Mouse (Mus musculus) heart, adult 18-20 months (tissue): Measurements from ENCODE around the gene Tenm2. TPM values are rescaled to one million over a fixed set of nuclear protein-coding genes. Genes with fewer than 3 reads are reported as not detected.
A peak's percentile ranks its signal among the peaks of the same experiment; 100 is the strongest.

Experiments used
- DNase-seq, 2 experiments: peaks; one replicate each; pipeline ENCODE4 v3.0.0; 2021 to 2022; ENCODE audit warnings: mixed read lengths in 1 of 2
- total RNA-seq, 2 experiments: library from RNA; stranded (reverse); gene quantifications; 2 replicates each; pipeline ENCODE4 v1.2.3; 2021

Gene Tenm2
- total RNA-seq, 2 experiments from 2014 or later = 0.17 to 0.21 TPM

DNA sequence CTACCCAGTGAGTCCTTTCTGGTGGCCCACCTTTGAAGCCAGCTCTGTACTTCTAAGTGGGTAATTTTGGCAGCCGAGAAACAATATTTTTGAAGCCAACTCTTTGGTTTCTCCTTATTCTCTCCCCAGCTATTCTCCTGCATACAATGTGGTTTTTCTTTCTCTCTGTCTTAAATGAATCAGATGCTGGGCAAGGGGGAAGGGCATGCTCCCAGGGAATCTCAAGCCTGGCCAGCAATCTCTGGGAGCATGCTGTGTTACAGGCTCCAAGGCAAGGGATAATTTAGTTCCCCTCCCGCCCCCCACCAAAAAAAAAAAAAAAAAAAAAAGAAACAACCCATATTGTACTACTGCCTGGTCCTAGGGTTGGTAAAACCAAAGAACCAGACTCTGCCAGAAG is 1112.5 kb downstream of the Tenm2 start:
- no peak for DNase-seq

DNA sequence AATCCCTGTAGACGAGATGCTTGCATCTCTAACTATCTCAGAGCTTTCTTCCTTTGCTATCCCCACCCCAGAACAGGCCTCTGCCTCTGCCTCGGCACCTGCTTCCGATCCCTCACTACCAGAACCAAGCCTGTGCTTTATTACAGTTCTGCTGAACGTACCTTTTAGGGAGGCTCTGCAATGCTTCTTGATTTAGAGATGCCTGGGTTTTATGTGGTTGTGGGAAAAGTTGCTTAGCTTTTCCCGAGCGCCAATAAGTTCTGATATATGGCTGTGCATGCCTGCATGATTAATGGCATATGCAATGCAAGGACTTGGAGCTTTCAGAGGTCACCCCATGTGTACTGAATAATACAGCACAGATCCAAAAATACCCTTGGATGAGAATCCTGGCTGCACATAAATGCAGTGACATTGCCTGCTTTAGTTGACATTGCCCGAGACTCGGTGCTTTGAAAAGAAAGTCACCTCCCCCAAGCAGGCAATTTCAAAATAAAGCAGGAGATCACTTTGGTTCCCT is 1114.3 kb downstream of the Tenm2 start:
- peak; percentile 9 to 49 for DNase-seq

GRCm38 (mm10) chr11:36120591-36121409 is 1115.0 kb downstream of the Tenm2 start:
- DNase-seq = no peak

- DNase-seq = no peak
These were observed 1122.4 kb downstream of the Tenm2 start for GRCm38 (mm10) chr11:36113326-36113725.

- no peak for DNase-seq
These were observed 1126.6 kb downstream of the Tenm2 start for GRCm38 (mm10) chr11:36108970-36109731.

GRCm38 (mm10) chr11:36107840-36108239 is 1127.9 kb downstream of the Tenm2 start:
- DNase-seq = no peak

DNA sequence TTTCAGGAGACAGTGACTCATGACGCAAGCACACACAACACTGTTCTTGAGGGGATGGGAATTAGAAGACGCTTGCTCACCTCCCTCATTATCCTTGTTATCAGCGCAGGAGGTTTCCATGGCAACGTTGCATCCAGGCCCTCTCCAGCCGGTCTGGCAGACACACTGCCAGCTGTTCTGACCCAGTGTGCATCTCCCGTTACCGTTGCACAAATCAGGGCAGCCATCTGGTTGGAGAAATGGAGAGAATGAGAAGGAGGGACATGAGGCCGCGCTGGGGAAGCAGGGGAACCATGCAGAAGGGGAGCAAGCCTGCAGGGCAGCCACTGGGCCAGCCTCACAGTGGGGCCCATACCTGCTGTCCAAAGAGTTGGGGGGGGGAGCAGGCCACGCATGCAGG is 1129.1 kb downstream of the Tenm2 start:
- DNase-seq = no peak

GRCm38 (mm10) chr11:36103556-36103955 is 1132.2 kb downstream of the Tenm2 start:
- no peak for DNase-seq

GRCm38 (mm10) chr11:36096219-36096618 is 1139.5 kb downstream of the Tenm2 start:
- peak; percentile 7 to 12 for DNase-seq

DNA sequence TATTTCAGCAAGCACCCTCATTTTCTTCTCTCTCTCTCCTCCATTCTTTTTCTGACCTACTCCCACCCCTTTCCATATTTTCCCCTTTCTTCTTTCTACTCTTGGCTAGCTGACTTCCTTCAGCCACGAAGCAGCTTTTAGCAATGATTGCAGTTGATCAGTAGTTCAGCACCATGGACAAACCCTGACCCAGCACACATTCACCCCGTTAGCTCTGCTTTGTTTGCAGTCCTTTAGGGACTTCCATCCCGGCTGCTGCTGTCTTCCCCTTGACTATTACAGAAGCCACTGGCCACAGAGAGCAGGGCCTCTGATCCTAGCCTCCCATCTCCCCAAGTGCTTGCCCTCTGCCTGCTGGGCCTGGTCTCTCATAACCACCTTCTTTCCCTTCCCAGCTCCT is 1145.6 kb downstream of the Tenm2 start:
- DNase-seq = no peak

DNA sequence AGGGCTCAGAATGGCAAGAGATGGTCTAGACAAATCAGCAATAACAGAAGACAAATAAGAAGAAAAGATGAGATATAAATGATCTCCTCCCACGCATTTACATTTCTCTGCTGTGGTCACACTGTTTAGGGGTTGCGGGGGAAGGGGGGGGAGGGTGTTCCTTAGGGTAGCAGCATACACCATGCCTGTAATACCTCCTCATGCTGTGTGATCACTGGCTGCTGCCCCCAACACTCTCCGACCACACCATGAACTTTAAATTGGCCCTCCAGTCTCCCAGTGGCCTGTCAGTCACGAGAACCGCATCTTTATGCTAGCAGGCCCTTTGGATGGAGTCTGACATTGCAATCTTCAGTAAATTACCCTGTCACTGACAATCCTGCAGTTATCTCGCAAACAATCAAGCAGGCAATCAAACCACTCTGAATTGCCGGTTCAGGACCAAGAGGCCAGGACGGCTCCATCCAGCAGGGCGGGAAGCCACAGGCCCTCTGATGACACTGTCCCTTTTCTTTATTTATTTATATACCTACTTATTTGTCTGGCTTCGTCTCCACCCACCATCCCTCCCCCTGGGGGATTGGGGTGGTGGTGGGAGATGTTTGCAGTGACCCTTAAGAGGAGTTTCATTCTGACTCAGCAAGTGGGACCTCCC is 1154.2 kb downstream of the Tenm2 start:
- no peak for DNase-seq

DNA sequence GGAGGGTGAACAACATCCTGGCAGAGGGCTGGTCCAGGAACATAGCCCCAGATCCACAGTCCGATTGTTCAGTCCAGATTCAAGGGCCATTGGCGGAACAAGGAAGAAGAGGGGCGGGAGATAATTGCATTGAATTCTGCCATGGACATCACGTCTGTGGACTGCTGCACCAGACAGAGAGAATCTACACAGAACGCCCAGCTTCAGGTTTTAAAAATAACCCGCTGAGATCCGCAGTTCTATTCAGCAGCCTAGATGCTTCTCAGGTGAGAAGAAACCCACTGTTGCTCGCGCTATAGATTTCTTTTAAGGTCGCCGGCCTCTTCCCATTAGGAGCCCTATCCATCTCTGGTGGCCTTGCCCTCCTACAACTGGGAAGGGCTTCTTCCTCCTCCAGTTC is 1155.0 kb downstream of the Tenm2 start:
- DNase-seq = no peak

DNA sequence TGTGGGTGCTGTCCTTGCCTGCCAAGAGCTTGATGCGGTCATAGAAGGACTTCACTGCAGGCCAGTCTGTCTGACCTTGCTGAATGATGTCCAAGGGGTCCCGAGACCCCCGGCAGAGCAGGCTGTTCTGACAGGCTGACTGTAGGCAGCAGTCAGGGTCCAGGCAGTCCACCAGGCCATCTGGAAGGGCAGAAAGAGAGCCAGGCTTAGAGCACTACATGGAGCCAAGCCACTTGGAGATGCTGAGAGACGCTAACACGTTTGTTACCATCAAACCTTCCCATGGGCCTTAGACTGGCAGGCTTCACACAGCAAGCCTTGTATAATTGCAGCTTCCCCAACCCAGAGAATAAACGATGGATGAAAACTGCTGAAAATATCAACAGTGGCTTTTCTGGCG is 1157.4 kb downstream of the Tenm2 start:
- no peak for DNase-seq

DNA sequence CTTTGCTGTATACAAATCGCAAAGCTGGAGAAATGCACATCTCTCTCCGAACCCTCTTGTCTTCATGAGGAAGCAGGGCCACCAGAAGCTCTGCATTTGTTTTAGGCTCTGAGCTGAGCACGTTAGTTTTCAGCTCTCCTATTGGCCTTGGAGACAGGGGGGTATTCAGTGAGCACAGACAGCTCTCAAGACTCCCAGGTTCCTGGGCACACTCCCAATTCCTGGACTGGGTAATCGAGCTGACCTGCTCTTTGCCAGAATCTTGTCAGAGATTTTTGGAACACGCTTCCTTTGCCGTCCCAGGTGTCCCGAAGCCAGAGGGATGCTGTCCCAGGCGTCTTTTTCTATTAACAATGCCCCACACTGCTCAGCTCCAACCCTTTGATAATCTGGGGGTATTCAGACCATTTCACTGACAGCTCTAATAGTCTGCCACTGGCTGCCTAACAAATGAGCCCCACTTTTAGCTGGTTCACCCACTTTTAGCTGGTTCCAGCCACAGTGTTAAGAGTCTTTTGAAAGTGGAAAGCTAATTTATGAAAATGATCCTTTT is 1161.7 kb downstream of the Tenm2 start:
- no peak for DNase-seq

DNA sequence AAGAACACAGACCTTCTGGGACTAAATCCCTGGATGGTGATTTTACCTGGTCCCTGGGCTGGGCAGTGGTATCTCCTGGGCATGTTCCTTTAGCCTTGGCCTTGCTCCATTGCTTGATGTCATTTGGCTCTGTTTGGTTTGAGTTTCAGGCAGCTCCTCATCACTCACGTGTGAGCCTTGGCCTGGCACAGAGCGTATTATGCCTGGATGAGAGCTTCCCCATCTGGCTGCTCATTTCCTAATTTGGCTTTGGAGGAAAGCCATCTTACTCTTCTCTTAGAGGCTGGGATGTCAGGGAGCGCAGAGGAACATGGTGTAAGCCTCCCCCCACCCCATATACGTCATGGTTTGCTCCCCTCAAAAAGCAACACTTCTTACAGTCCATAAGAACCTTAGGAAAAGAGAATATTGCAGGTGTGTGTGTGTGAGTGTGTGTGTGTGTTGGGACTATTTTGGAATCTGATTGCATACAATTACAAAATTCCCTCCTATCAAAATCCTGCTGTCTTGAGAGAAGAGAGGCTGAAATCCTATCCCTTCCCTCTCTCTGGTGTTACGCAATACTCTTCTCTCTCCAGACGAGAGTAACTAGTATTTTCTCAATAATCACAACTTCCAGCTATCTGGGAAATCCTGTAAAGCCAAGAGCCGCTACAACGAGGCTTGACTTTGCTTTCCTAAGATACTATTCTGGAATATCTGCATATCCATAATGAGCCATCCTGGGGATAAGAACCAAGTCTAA is 1162.5 kb downstream of the Tenm2 start:
- peak; percentile 8 to 14 for DNase-seq

GRCm38 (mm10) chr11:36072646-36073045 is 1163.1 kb downstream of the Tenm2 start:
- DNase-seq = no peak

DNA sequence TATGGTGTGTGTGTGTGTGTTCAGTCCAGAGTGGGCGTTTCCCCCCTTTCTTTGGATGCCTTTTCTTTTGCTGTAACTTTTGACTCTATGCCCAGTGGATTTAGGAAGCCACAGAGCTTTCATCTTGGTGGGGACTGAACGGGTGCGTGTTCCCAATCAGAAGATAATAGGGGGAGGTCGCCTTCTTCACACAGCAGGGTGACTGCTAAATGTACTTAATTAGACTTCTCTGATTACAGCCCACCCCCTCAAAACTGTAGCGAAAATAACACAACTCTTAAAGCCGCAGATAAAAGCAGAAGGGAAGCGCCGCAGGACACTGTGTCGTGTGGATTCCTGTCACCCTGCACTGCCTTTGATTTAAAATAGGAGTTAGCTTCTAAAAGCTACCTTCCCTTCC is 1163.7 kb downstream of the Tenm2 start:
- DNase-seq = no peak

GRCm38 (mm10) chr11:36059325-36059843 is 1176.4 kb downstream of the Tenm2 start:
- DNase-seq = no peak

DNA sequence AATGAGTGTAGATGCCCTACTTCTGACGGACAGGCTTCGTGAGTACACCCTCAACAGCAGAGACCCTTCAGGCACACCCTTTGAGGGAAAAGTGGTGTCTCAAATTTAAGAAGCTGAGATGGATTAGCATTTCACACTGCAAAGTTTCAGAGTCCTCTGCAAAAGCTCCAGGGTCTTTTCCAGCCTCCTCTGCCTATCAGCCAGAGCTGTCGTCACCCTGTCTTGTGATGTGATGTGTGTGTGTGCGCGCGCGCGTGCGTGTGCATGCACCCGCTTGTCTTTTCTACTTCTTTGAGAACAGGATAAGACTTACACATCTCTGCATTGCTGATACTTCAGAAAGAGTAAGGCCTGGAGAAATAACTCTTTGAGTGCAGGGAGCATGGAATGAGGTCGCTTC is 1179.2 kb downstream of the Tenm2 start:
- peak; percentile 11 to 38 for DNase-seq

- DNase-seq = no peak
These were observed 1181.4 kb downstream of the Tenm2 start for GRCm38 (mm10) chr11:36054323-36054722.

- no peak for DNase-seq
These were observed 1182.3 kb downstream of the Tenm2 start for GRCm38 (mm10) chr11:36053457-36053856.
